Mouse (Mus musculus) MEL (cell line): ENCODE data around the gene Slc39a12. TPM values are rescaled to one million over a fixed set of nuclear protein-coding genes. Genes with fewer than 3 reads are reported as not detected.

Experiments
- DNase-seq: peaks from one replicate; pipeline ENCODE4 v3.0.0; 2011; ENCODE audit warnings: low read depth, low spot score
- H3K27ac ChIP-seq: 2 replicates; pipeline ENCODE4 v1.5.1; 2012; ENCODE audit warnings: low read depth, mild to moderate bottlenecking, control low read depth, low read length, moderate library complexity; ENCODE audit not compliant: control insufficient read depth
- H3K27me3 ChIP-seq, 2 experiments: fragments of 150-350 bp in 1 of 2; sonication (generic) in 1 of 2; 2 replicates each; pipeline ENCODE4 v1.6.1; 2012; ENCODE audit warnings: low read length in 2 of 2, mild to moderate bottlenecking in 2 of 2, improper control_type of control experiment in 1 of 2, moderate library complexity in 1 of 2; ENCODE audit not compliant: insufficient read depth in 2 of 2, control insufficient read depth in 1 of 2
- H3K36me3 ChIP-seq, 2 experiments: 2 replicates each; pipeline ENCODE4 v1.6.1; 2012 to 2014; ENCODE audit warnings: low read length in 2 of 2, improper control_type of control experiment in 1 of 2, inconsistent platforms in 1 of 2, mild to moderate bottlenecking in 1 of 2; ENCODE audit not compliant: insufficient read depth in 2 of 2, control insufficient read depth in 1 of 2
- H3K4me1 ChIP-seq, 2 experiments: fragments of 150-350 bp in 1 of 2; sonication (generic) in 1 of 2; 2 replicates each; pipeline ENCODE4 v1.6.1; 2012; ENCODE audit warnings: low read length in 2 of 2, improper control_type of control experiment in 1 of 2, mild to moderate bottlenecking in 1 of 2; ENCODE audit not compliant: insufficient read depth in 2 of 2, control insufficient read depth in 1 of 2
- H3K4me3 ChIP-seq, 2 experiments: fragments of 150-350 bp in 1 of 2; sonication (generic) in 1 of 2; 2 replicates each; pipeline ENCODE4 v1.5.1; 2012; ENCODE audit warnings: low read depth in 2 of 2, low read length in 2 of 2, mild to moderate bottlenecking in 2 of 2, moderate library complexity in 2 of 2, control low read depth in 1 of 2, improper control_type of control experiment in 1 of 2; ENCODE audit not compliant: control insufficient read depth in 1 of 2, insufficient read depth in 1 of 2
- H3K79me2 ChIP-seq: 2 replicates; pipeline ENCODE4 v1.6.1; 2012; ENCODE audit warnings: mild to moderate bottlenecking, low read length, moderate library complexity; ENCODE audit not compliant: control insufficient read depth, poor library complexity, insufficient read depth
- H3K9ac ChIP-seq: 2 replicates; pipeline ENCODE4 v1.6.1; 2012; ENCODE audit warnings: low read depth, mild to moderate bottlenecking, control low read depth, low read length, moderate library complexity; ENCODE audit not compliant: control insufficient read depth, poor library complexity, severe bottlenecking
- H3K9me3 ChIP-seq: fragments of 150-350 bp; sonication (generic); replicated peaks from 2 replicates; pipeline ENCODE4 v1.6.1; 2012; ENCODE audit warnings: mild to moderate bottlenecking, low read length, improper control_type of control experiment, moderate library complexity; ENCODE audit not compliant: insufficient read depth
- BHLHE40 ChIP-seq: IDR thresholded peaks from 2 replicates; pipeline ENCODE4 v1.6.1; 2012; ENCODE audit warnings: low read depth, mild to moderate bottlenecking, inconsistent platforms, low read length, improper control_type of control experiment, borderline replicate concordance
- CHD1 ChIP-seq: IDR thresholded peaks from 2 replicates; pipeline ENCODE4 v1.6.1; 2012; ENCODE audit warnings: low read depth, mild to moderate bottlenecking, inconsistent platforms, low read length, improper control_type of control experiment
- E2F4 ChIP-seq: IDR thresholded peaks from 2 replicates; pipeline ENCODE4 v1.6.1; 2011; ENCODE audit warnings: low read depth, low read length, improper control_type of control experiment, borderline replicate concordance
- EP300 ChIP-seq, 2 experiments: IDR thresholded peaks; 2 replicates each; pipeline ENCODE4 v1.6.1; 2011; ENCODE audit warnings: improper control_type of control experiment in 2 of 2, low read length in 2 of 2, low read depth in 1 of 2, mild to moderate bottlenecking in 1 of 2
- MAFK ChIP-seq: IDR thresholded peaks from 2 replicates; pipeline ENCODE4 v1.6.1; 2011; ENCODE audit warnings: low read depth, mild to moderate bottlenecking, low read length, improper control_type of control experiment, borderline replicate concordance
- MAX ChIP-seq: IDR thresholded peaks from 2 replicates; pipeline ENCODE4 v1.6.1; 2011; ENCODE audit warnings: low read length, improper control_type of control experiment
- MEF2A ChIP-seq: IDR thresholded peaks from 2 replicates; pipeline ENCODE4 v1.6.1; 2014; ENCODE audit warnings: low read depth, mild to moderate bottlenecking, inconsistent platforms, low read length, improper control_type of control experiment; ENCODE audit not compliant: poor library complexity, insufficient replicate concordance, severe bottlenecking; ENCODE audit errors: extremely low read depth
- MXI1 ChIP-seq: IDR thresholded peaks from 2 replicates; pipeline ENCODE4 v1.6.1; 2011; ENCODE audit warnings: mild to moderate bottlenecking, low read depth, low read length, improper control_type of control experiment
- MYB ChIP-seq: IDR thresholded peaks from 2 replicates; pipeline ENCODE4 v1.6.1; 2011; ENCODE audit warnings: mild to moderate bottlenecking, low read depth, low read length, improper control_type of control experiment
- MYC ChIP-seq: IDR thresholded peaks from 2 replicates; pipeline ENCODE4 v1.6.1; 2011; ENCODE audit warnings: low read depth, mild to moderate bottlenecking, low read length, improper control_type of control experiment, moderate library complexity
- NRF1 ChIP-seq: IDR thresholded peaks from 2 replicates; pipeline ENCODE4 v1.6.1; 2014; ENCODE audit warnings: low read depth, mild to moderate bottlenecking, inconsistent platforms, low read length, improper control_type of control experiment, moderate library complexity; ENCODE audit not compliant: poor library complexity, insufficient read depth, severe bottlenecking
- POLR2A ChIP-seq, 2 experiments: IDR thresholded peaks; 2 replicates each; pipeline ENCODE4 v1.6.1; 2011 to 2012; ENCODE audit warnings: low read length in 2 of 2, mild to moderate bottlenecking in 2 of 2, control low read depth in 1 of 2, improper control_type of control experiment in 1 of 2, low read depth in 1 of 2, moderate library complexity in 1 of 2; ENCODE audit not compliant: control insufficient read depth in 1 of 2, insufficient read depth in 1 of 2, poor library complexity in 1 of 2
- POLR2AphosphoS2 ChIP-seq: IDR thresholded peaks from 2 replicates; pipeline ENCODE4 v1.6.1; 2011; ENCODE audit warnings: low read length, improper control_type of control experiment
- POLR2AphosphoS5 ChIP-seq: IDR thresholded peaks from 2 replicates; pipeline ENCODE4 v1.6.1; 2012; ENCODE audit warnings: low read depth, borderline replicate concordance, mild to moderate bottlenecking, inconsistent platforms, low read length, moderate library complexity, mixed read lengths
- RAD21 ChIP-seq: IDR thresholded peaks from 2 replicates; pipeline ENCODE4 v1.6.1; 2011; ENCODE audit warnings: mild to moderate bottlenecking, low read depth, low read length, improper control_type of control experiment
- RCOR1 ChIP-seq: IDR thresholded peaks from 2 replicates; pipeline ENCODE4 v1.6.1; 2012; ENCODE audit warnings: low read depth, mild to moderate bottlenecking, inconsistent platforms, low read length, improper control_type of control experiment
- SIN3A ChIP-seq: IDR thresholded peaks from 2 replicates; pipeline ENCODE4 v1.6.1; 2012; ENCODE audit warnings: low read length, improper control_type of control experiment, inconsistent platforms
- TBP ChIP-seq: IDR thresholded peaks from 2 replicates; pipeline ENCODE4 v1.8.0; 2011; ENCODE audit warnings: low read depth, low read length, improper control_type of control experiment
- UBTF ChIP-seq: IDR thresholded peaks from 2 replicates; pipeline ENCODE4 v1.6.1; 2012; ENCODE audit warnings: low read depth, mild to moderate bottlenecking, inconsistent platforms, low read length, improper control_type of control experiment, moderate library complexity, borderline replicate concordance; ENCODE audit not compliant: insufficient read depth
- USF1 ChIP-seq: IDR thresholded peaks from 2 replicates; pipeline ENCODE4 v1.6.1; 2014; ENCODE audit warnings: low read depth, mild to moderate bottlenecking, inconsistent platforms, low read length, improper control_type of control experiment, moderate library complexity
- ZC3H11A ChIP-seq: IDR thresholded peaks from 2 replicates; pipeline ENCODE4 v1.6.1; 2012; ENCODE audit warnings: low read depth, mild to moderate bottlenecking, inconsistent platforms, low read length, improper control_type of control experiment
- ZMIZ1 ChIP-seq: IDR thresholded peaks from 2 replicates; pipeline ENCODE4 v1.6.1; 2012; ENCODE audit warnings: low read depth, mild to moderate bottlenecking, inconsistent platforms, low read length, improper control_type of control experiment, moderate library complexity
- ZNF384 ChIP-seq: IDR thresholded peaks from 2 replicates; pipeline ENCODE4 v1.6.1; 2012; ENCODE audit warnings: low read depth, mild to moderate bottlenecking, inconsistent platforms, low read length, improper control_type of control experiment
- polyA plus RNA-seq, 2 experiments: library from polyadenylated mRNA; stranded (reverse) in 1 of 2; unstranded in 1 of 2; fragments of >175 nt in 1 of 2; fragments of >200 nt in 1 of 2; gene quantifications; 2 replicates each; pipeline versions ENCODE4 v1.2.1 to v1.2.4; 2012; ENCODE audit warnings: low replicate concordance in 2 of 2, low read depth in 1 of 2; ENCODE audit not compliant: insufficient read length in 2 of 2, insufficient read depth in 1 of 2, missing spikeins in 1 of 2
- total RNA-seq: library from RNA; depleted of rRNA; stranded (reverse); fragments of 300-350 nt; gene quantifications from 2 replicates; pipeline ENCODE4 v1.2.3, GENCODE M21; 2012

Gene Slc39a12
- total and polyA plus RNA-seq, 3 experiments, result not detected

DNA sequence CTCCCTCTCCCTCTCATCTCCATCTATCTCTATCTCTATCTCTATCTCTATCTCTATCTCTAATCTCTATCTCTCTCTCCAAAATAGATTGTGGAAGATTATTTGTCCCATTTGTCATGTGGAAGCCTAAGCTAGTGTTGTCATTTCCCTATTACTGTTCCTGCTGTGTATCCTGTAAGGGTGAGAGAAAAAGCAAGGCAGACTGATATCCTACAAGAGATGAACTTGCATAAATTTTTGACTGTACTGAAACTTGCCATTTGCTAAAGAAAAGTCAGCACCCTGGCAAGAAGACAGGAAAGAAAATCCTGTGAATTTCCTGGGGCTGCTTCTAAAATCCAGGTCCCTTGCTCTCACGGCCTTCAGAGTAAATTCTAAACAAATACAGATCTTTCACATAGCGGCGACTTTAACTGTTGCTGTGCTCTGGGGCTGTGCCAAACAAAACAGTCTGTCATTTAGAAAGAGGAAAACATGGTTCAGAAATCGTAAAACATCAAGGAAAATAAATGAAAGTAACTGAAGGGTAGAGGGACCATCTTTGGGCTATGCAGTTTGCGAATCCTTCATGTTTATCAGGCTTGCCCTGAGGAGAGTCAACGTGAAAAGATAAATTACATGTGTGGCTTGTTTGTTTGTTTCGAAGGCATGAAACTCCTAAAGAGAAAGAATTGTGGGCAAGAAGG lies 67.0 kb downstream of the Slc39a12 start:
- no peaks in the 10 kb centered on the region for H3K4me1 ChIP-seq

DNA sequence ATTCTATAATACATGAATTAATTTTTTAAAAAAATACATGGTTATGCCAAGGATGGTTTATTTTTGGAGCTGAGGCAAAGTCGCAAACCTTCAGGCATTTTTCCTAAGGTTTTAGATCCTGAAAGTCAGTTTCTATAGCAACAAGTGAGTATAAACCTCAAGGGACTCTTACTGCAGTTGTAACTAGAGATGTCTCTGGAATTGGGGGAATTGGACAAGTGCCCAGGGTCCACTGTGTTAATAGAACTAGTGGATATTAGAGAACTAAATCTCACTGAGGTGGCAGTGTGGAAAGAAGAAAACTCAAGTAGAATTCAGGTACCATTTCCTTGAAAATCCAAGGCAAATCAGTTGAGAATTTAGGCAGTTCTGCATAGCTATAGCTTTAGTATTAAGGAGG lies 76.3 kb downstream of the Slc39a12 start:
- H3K36me3 ChIP-seq, result no peaks in the 10 kb centered on the region
- TF ChIP-seq ZC3H11A (no peak), TBP (no peak)
- TF ChIP-seq, all 39 proteins: peak for 0
- no peak for DNase-seq

More for the DNA sequence above, 67.0 kb downstream of the Slc39a12 start:
- TF ChIP-seq MAFK (no peak), BHLHE40 (no peak), MYC (no peak), ZNF384 (no peak), RAD21 (no peak), CHD1 (no peak), UBTF (no peak), MYB (no peak), MEF2A (no peak), MXI1 (no peak), POLR2A (IDR thresholded peaks at IDR 0.05; ENCODE audit: control insufficient read depth in 1 of 2, insufficient read depth in 1 of 2, low read depth in 1 of 2, low read length in 2 of 2, poor library complexity in 1 of 2) (no peak), ZMIZ1 (no peak), ZC3H11A (no peak)
- H3K4me3 ChIP-seq, result no peak overlapping the region
- DNase-seq, result no peak
- no peaks in the 10 kb centered on the region for H3K36me3 ChIP-seq
- H3K9ac ChIP-seq, result no peak overlapping the region
- no peaks in the 10 kb centered on the region for H3K79me2 ChIP-seq
- H3K27me3 ChIP-seq, result no peaks in the 10 kb centered on the region
- no peak overlapping the region for H3K27ac ChIP-seq
- H3K9me3 ChIP-seq, result no peaks in the 10 kb centered on the region

DNA sequence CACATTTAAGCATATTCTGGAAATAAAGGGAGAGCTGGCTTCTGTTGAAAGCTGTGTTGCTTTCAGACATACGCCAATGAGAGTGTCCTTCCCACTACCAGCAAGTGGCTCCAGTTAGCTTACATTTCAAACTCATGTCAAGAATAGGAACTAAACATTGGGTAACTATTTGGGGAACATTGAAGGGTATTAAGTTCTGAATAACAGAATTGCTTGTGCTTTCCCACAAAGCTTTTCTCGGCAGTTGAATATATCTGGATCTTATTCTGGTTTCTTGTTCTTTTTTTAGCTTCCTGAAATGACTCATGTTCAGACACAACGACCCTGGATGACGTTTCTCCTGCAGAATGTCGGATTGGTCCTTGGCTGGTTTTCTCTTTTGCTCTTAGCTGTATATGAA lies 106.0 kb downstream of the Slc39a12 start:
- Histone ChIP-seq H3K4me3 (no peak overlapping the region), H3K79me2 (no peaks in the 10 kb centered on the region), H3K27ac (no peak overlapping the region), H3K36me3 (no peaks in the 10 kb centered on the region), H3K4me1 (no peaks in the 10 kb centered on the region), H3K27me3 (no peaks in the 10 kb centered on the region), H3K9me3 (no peaks in the 10 kb centered on the region), H3K9ac (no peak overlapping the region)
- DNase-seq, result no peak
- TF ChIP-seq EP300 (IDR thresholded peaks at IDR 0.05; ENCODE audit: low read depth in 1 of 2, low read length in 2 of 2) (no peak), SIN3A (no peak), MXI1 (no peak), MYC (no peak), MEF2A (no peak), E2F4 (no peak), MAFK (no peak), POLR2AphosphoS5 (no peak), RAD21 (no peak), MAX (no peak), POLR2AphosphoS2 (no peak), CHD1 (no peak), MYB (no peak), POLR2A (IDR thresholded peaks at IDR 0.05; ENCODE audit: control insufficient read depth in 1 of 2, insufficient read depth in 1 of 2, low read depth in 1 of 2, low read length in 2 of 2, poor library complexity in 1 of 2) (no peak), RCOR1 (no peak), USF1 (no peak), NRF1 (no peak), ZC3H11A (no peak)

More for the DNA sequence above, 76.3 kb downstream of the Slc39a12 start:
- Histone ChIP-seq H3K27ac (no peak overlapping the region), H3K9me3 (no peaks in the 10 kb centered on the region), H3K27me3 (no peaks in the 10 kb centered on the region), H3K4me3 (no peak overlapping the region), H3K79me2 (no peaks in the 10 kb centered on the region), H3K4me1 (no peaks in the 10 kb centered on the region), H3K9ac (no peak overlapping the region)
